Mouse (Mus musculus) limb, embryonic 14.5 days (tissue): Measurements from ENCODE around the gene Slc9a1. TPM values are rescaled to one million over a fixed set of nuclear protein-coding genes. Genes with fewer than 3 reads are reported as not detected.

Experiments used
- ATAC-seq: fragments of 200-750 bp; cut with Nextera tagmentation; 2 replicates; pipeline ENCODE4 v1.8.0; 2017; ENCODE audit warnings: low read depth, moderate number of reproducible peaks, moderate TSS enrichment; ENCODE audit not compliant: low FRiP score
- DNase-seq: peaks from one replicate; pipeline ENCODE4 v3.0.0-alpha.2; 2015; ENCODE audit warnings: low spot score
- H3K27ac ChIP-seq: fragments of 300-500 bp; sonication (generic); replicated peaks from 2 replicates; pipeline ENCODE4 v1.5.1; 2014; ENCODE audit warnings: low read depth, mild to moderate bottlenecking, low read length, moderate library complexity, mixed read lengths
- H3K27me3 ChIP-seq: fragments of 300-500 bp; sonication (generic); 2 replicates; pipeline ENCODE4 v1.6.1; 2014; ENCODE audit warnings: low read length, mixed read lengths; ENCODE audit not compliant: control insufficient read depth, insufficient read depth
- H3K36me3 ChIP-seq: fragments of 300-500 bp; sonication (generic); 2 replicates; pipeline ENCODE4 v1.6.1; 2014; ENCODE audit warnings: mild to moderate bottlenecking, low read length, moderate library complexity, mixed read lengths; ENCODE audit not compliant: control insufficient read depth, insufficient read depth
- H3K4me1 ChIP-seq: fragments of 300-500 bp; sonication (generic); 2 replicates; pipeline ENCODE4 v1.6.1; 2014; ENCODE audit warnings: antibody characterized with exemption, low read length, mixed read lengths; ENCODE audit not compliant: control insufficient read depth, insufficient read depth
- H3K4me2 ChIP-seq: fragments of 300-500 bp; sonication (generic); replicated peaks from 2 replicates; pipeline ENCODE4 v1.6.1; 2014; ENCODE audit warnings: low read depth, mild to moderate bottlenecking, low read length, moderate library complexity; ENCODE audit not compliant: severe bottlenecking
- H3K4me3 ChIP-seq: fragments of 300-500 bp; sonication (generic); replicated peaks from 2 replicates; pipeline ENCODE4 v1.5.1; 2014; ENCODE audit warnings: low read length
- H3K9ac ChIP-seq: fragments of 300-500 bp; sonication (generic); 2 replicates; pipeline ENCODE4 v1.6.1; 2014; ENCODE audit warnings: mild to moderate bottlenecking, low read depth, low read length, moderate library complexity; ENCODE audit not compliant: severe bottlenecking
- H3K9me3 ChIP-seq: fragments of 300-500 bp; sonication (generic); 2 replicates; pipeline ENCODE4 v1.6.1; 2016; ENCODE audit warnings: low read length; ENCODE audit not compliant: control insufficient read depth
- POLR2A ChIP-seq: fragments of 200-500 bp; IDR thresholded peaks from 2 replicates; pipeline ENCODE4 v1.8.0; 2012; ENCODE audit warnings: inconsistent platforms, mild to moderate bottlenecking, moderate library complexity, borderline replicate concordance; ENCODE audit not compliant: insufficient read depth, insufficient read length; ENCODE audit errors: extremely low read depth
- WGBS: fragments of 180-500 bp; shearing (Covaris S2); extraction: QIAGEN DNeasy Blood & Tissue Kit; methylation state at CpG from one replicate; pipeline ENCODE4 v1.1.7; 2014; 5-methylcytosine and 5-hydroxymethylcytosine counted together
- polyA plus RNA-seq, 2 experiments: library from polyadenylated mRNA; depleted of rRNA in 1 of 2; stranded (reverse) in 1 of 2; unstranded in 1 of 2; fragments of >200 nt; fragmentation: Nextera tagmentation in 1 of 2; extraction: Ambion mirVana in 1 of 2; gene quantifications; 2 replicates each; pipeline versions ENCODE4 v1.2.1 to v1.2.3; 2012 to 2014

Slc9a1 gene
- polyA plus RNA-seq, 2 experiments, result 11.5 to 36.7 TPM

- no peaks in the 10 kb centered on the region for H3K9me3 ChIP-seq
- H3K4me3 ChIP-seq, result no peak overlapping the region
- 14% methylated on average over 13 of the region's 13 CpGs for WGBS
- no peak overlapping the region for H3K27ac ChIP-seq
- no peak for ATAC-seq
- DNase-seq, result peak; percentile 48
- TF ChIP-seq POLR2A, result no peak
- H3K9ac ChIP-seq, result no peak overlapping the region
- peaks cover 8% of the 10 kb centered on the region for H3K4me1 ChIP-seq
- H3K36me3 ChIP-seq, result no peaks in the 10 kb centered on the region
- H3K27me3 ChIP-seq, result no peaks in the 10 kb centered on the region
- no peak overlapping the region for H3K4me2 ChIP-seq
Measured at GRCm38 (mm10) chr4:133449726-133450125, 80.2 kb downstream of the Slc9a1 start.

DNA sequence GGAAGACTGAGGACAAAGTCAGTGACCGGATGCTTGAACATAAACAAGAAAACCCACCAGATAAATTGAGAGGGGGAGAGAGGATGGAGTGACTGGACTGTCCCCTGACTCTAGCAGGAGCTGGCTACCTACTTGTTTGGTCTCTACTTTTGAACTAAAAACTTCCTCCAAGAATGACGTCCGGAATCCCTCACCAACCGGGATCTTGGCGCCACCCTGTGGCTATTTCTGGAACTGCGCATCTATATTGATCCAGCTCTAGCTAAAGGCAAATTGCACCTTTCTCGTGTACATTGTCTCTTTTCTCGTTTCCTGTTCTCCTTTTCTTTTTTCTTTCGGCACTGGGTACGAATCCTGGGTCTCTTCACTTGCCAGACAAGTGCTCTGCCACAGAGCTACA, 82.0 kb downstream of the Slc9a1 start:
- Histone ChIP-seq H3K27me3 (no peaks in the 10 kb centered on the region), H3K27ac (no peak overlapping the region), H3K36me3 (no peaks in the 10 kb centered on the region), H3K9ac (no peak overlapping the region), H3K9me3 (no peaks in the 10 kb centered on the region), H3K4me2 (no peak overlapping the region), H3K4me1 (peaks cover 8% of the 10 kb centered on the region), H3K4me3 (no peak overlapping the region)
- WGBS, result 10% methylated on average over 10 of the region's 10 CpGs
- ATAC-seq (no peak), DNase-seq (peak; percentile 87)
- no peak for TF ChIP-seq POLR2A

GRCm38 (mm10) chr4:133452433-133452832, 82.9 kb downstream of the Slc9a1 start:
- H3K4me1 ChIP-seq, result peaks cover 8% of the 10 kb centered on the region
- no peak for ATAC-seq
- H3K4me3 ChIP-seq, result no peak overlapping the region
- no peaks in the 10 kb centered on the region for H3K9me3 ChIP-seq
- H3K9ac ChIP-seq, result no peak overlapping the region
- DNase-seq, result no peak
- no peaks in the 10 kb centered on the region for H3K27me3 ChIP-seq
- no peaks in the 10 kb centered on the region for H3K36me3 ChIP-seq
- no peak overlapping the region for H3K27ac ChIP-seq
- TF ChIP-seq POLR2A, result no peak
- 75% methylated on average over 7 of the region's 7 CpGs for WGBS
- no peak overlapping the region for H3K4me2 ChIP-seq

DNA sequence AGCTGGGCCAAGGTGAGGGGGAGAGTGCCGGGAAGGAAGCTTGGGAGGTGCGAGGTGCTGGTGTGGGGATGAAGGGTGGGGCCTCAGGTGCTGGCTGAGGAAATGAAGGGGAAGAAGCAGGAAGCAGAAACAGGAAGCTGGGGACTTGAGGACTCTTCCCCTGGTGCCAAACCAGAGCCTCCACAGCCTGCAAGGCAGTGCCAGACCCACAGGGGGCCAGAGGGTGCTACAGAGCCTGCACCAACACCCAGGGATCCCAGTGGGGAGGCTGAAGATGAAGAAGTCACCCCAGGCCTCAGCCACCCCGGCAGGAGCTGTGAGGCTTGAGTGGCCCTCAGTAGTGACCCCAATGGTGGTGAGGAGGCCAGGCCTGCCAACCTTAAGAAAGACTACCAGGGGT, 88.5 kb downstream of the Slc9a1 start:
- Histone ChIP-seq H3K4me3 (no peak overlapping the region), H3K4me2 (no peak overlapping the region), H3K27me3 (no peaks in the 10 kb centered on the region), H3K36me3 (no peaks in the 10 kb centered on the region), H3K9ac (no peak overlapping the region), H3K27ac (no peak overlapping the region), H3K4me1 (peaks cover 5% of the 10 kb centered on the region), H3K9me3 (no peaks in the 10 kb centered on the region)
- TF ChIP-seq POLR2A, result no peak
- DNase-seq (no peak), ATAC-seq (no peak)
- 70% methylated on average over 3 of the region's 3 CpGs for WGBS

GRCm38 (mm10) chr4:133460006-133460405, 90.5 kb downstream of the Slc9a1 start:
- H3K36me3 ChIP-seq, result no peaks in the 10 kb centered on the region
- H3K9ac ChIP-seq, result no peak overlapping the region
- 68% methylated on average over 1 of the region's 1 CpGs for WGBS

DNA sequence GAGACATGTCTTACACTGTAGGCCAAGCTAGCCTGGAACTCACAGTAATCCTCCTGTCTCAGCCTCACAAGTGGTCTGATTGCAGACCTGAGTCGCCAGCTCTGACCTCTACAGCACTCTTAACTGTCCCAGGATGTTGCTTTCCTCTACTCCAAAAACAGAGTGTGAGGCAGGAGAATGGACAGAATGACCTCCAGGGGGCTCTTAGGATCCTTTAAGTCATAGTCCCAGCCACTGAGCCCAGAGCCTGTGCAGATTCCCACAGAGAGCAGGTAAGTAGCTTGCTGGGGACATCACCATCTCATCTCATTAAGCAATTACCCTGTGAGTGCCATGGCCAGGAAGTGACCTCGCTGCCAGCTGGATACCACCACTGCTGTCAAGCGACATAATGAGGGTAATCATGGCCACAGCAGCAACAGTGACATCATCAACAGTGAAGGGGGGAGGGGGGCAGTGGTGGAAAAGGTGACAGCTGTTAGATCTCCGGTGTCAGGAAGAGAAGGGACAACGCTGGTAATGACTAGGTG, 91.4 kb downstream of the Slc9a1 start:
- ATAC-seq (no peak), DNase-seq (no peak)
- 28% methylated on average over 5 of the region's 5 CpGs for WGBS
- Histone ChIP-seq H3K4me2 (no peak overlapping the region), H3K27ac (no peak overlapping the region), H3K9me3 (no peaks in the 10 kb centered on the region), H3K4me3 (no peak overlapping the region), H3K9ac (no peak overlapping the region), H3K36me3 (no peaks in the 10 kb centered on the region), H3K4me1 (peaks cover 9% of the 10 kb centered on the region), H3K27me3 (no peaks in the 10 kb centered on the region)
- TF ChIP-seq POLR2A, result no peak

More at GRCm38 (mm10) chr4:133460006-133460405, 90.5 kb downstream of the Slc9a1 start:
- no peak overlapping the region for H3K4me3 ChIP-seq
- no peak for ATAC-seq
- no peaks in the 10 kb centered on the region for H3K27me3 ChIP-seq
- no peak for TF ChIP-seq POLR2A
- no peaks in the 10 kb centered on the region for H3K9me3 ChIP-seq
- H3K4me2 ChIP-seq, result no peak overlapping the region
- peaks cover 9% of the 10 kb centered on the region for H3K4me1 ChIP-seq
- no peak overlapping the region for H3K27ac ChIP-seq
- no peak for DNase-seq
